Mouse (Mus musculus) adrenal gland, postnatal 10 days (tissue): Measurements from ENCODE around the gene 6430628N08Rik. TPM values are rescaled to one million over a fixed set of nuclear protein-coding genes. Genes with fewer than 3 reads are reported as not detected.

Experiments
- DNase-seq: peaks from one replicate; pipeline ENCODE4 v3.0.0; 2021; ENCODE audit warnings: mixed read lengths
- total RNA-seq, 2 experiments: library from RNA; stranded (reverse); gene quantifications; 2 replicates each; pipeline ENCODE4 v1.2.3; 2021

The 6430628N08Rik gene
- total RNA-seq, 2 experiments from 2014 or later = not detected

GRCm38 (mm10) chr4:115886875-115887274 lies 3.6 kb upstream of the 6430628N08Rik start:
- DNase-seq = peak; percentile 28

- no peak for DNase-seq
These were observed 399 bp upstream of the 6430628N08Rik start for GRCm38 (mm10) chr4:115890066-115890465.

- DNase-seq = no peak
These were observed 3.8 kb downstream of the 6430628N08Rik start for GRCm38 (mm10) chr4:115894281-115894680.

GRCm38 (mm10) chr4:115897901-115898631 lies 7.6 kb downstream of the 6430628N08Rik start:
- DNase-seq = peak; percentile 34

GRCm38 (mm10) chr4:115902816-115903215 lies 12.4 kb downstream of the 6430628N08Rik start:
- DNase-seq = peak; percentile 88

GRCm38 (mm10) chr4:115904375-115904774 lies 13.9 kb downstream of the 6430628N08Rik start:
- no peak for DNase-seq

GRCm38 (mm10) chr4:115905701-115906100 lies 15.2 kb downstream of the 6430628N08Rik start:
- DNase-seq = no peak

GRCm38 (mm10) chr4:115906791-115907190 lies 16.3 kb downstream of the 6430628N08Rik start:
- DNase-seq = no peak

GRCm38 (mm10) chr4:115907994-115908393 lies 17.5 kb downstream of the 6430628N08Rik start:
- DNase-seq = peak; percentile 43

GRCm38 (mm10) chr4:115908641-115909040 lies 18.2 kb downstream of the 6430628N08Rik start:
- peak; percentile 42 for DNase-seq

- no peak for DNase-seq
These were observed 21.1 kb downstream of the 6430628N08Rik start for GRCm38 (mm10) chr4:115911586-115911985.

GRCm38 (mm10) chr4:115919911-115920310 lies 29.4 kb downstream of the 6430628N08Rik start:
- DNase-seq = no peak

GRCm38 (mm10) chr4:115922688-115923087 lies 32.2 kb downstream of the 6430628N08Rik start:
- no peak for DNase-seq

- no peak for DNase-seq
These were observed 32.9 kb downstream of the 6430628N08Rik start for GRCm38 (mm10) chr4:115923262-115923880.

GRCm38 (mm10) chr4:115927637-115928036 lies 37.2 kb downstream of the 6430628N08Rik start:
- DNase-seq = no peak

GRCm38 (mm10) chr4:115931556-115932088 lies 41.2 kb downstream of the 6430628N08Rik start:
- DNase-seq = no peak

GRCm38 (mm10) chr4:115935835-115936581 lies 45.5 kb downstream of the 6430628N08Rik start:
- peak; percentile 6 for DNase-seq

GRCm38 (mm10) chr4:115936646-115937045 lies 46.2 kb downstream of the 6430628N08Rik start:
- peak; percentile 16 for DNase-seq

GRCm38 (mm10) chr4:115937061-115937976 lies 46.9 kb downstream of the 6430628N08Rik start:
- DNase-seq = no peak

- peak; percentile 19 for DNase-seq
These were observed 48.1 kb downstream of the 6430628N08Rik start for GRCm38 (mm10) chr4:115938276-115939160.
